Mouse (Mus musculus) telencephalon, adult 2 months (tissue): Measurements from ENCODE around the gene Rpain.

ENCODE experiments used
- DNase-seq: peaks from one replicate; pipeline ENCODE4 v3.0.0-alpha.2; 2011; ENCODE audit warnings: low read depth, low spot score

The Rpain gene

DNA sequence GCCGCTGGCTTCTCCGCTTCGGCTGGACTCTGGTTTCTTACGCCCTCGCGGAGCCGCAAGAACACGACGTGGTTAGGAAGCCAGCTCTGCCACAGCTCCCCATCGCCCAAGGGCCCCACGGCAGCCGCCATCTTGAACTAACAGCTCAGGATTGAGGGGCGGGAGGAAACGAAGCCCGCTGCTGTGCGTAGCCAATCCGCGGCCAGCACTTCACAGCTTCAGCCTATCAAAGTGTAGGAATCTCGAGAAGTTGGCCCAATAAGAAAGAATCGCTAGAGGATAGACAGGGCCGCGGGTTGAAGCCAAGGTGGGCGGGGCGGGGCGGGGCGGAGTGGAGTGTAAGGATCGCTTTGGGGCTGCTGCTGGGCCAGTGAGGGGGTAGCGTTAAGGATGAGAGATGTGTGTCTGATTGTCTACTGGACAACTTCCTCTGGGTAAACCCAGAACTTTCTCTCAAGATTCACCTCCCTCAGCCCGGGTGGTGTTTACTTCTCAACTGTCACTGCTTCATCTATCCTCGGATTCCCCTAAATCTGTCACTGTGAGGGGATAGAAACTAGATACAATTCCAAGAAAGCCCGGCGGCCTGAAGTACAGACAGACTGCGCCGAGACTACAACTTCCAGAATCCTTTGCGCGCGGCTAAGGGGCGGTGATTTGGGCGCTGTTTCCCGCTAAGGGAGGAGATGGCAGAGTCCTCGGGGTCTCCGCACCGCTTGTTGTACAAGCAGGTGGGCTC lies at the start of gene Rpain, which contains the start of gene Nup88:
Gene Rpain (plus strand): TSS at position 393 of the 739 bp plus-strand sequence.
Gene Nup88 (minus strand): TSS at position 153 of the 739 bp plus-strand sequence.
- peak; percentile 98 for DNase-seq

DNA sequence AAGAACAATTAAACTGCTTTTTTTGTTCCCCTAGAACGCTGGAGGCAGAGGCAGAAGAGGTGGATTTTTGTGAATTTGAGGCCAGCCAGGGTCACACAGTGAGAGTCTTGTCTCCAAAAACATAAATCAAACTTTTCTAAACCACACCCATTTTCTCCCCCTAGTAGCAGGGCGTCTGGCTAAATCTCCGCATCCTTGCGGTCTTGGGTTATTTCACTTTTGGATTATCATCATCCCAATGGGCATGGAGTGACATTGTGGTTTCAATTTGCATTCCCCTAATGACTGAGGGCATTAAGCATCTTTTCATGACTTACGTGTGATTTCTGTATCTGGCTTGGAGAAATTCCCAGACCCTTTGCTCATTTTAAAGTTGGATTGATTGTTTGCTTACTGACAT lies 38.6 kb upstream of the Rpain start:
- no peak for DNase-seq

DNA sequence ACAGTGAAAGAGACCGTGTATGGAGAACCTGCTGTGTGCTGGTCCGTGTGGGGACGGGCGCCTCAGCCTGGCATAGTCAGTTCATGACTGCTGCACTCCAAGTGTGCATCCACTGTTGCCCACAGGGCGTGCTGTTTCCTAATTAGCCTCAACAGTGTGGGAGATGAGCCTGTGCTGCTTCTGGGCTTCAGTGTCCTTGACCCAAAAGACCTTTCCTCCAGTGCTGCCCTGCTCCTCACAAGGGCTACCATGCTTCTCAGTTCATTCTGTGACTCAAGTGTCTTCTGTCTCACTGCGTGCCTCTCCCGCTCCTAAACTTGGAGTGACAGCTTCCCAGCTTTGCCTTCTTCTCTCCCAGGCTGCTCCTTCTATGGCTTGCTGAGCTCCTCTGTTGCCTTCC lies 34.7 kb upstream of the Rpain start:
- no peak for DNase-seq

DNA sequence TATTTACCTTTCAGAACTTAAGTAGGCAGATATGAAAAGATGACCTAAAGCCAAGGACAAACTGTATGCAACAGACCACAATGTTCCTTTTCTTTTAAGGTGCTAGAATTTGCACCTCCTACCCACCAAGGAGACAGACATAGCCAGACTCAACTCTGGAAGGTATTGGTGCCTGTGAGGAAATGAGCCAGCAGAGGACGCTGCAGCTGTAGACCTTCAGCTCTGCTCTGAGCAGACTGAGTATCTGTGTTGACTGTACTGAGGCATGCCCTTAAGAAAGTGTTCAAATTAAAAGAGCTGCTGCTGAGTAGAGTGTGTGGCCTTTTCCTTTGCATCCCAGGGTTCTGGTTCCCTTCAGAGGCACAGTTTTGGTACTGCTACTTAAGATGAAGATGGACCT lies 27.4 kb upstream of the Rpain start:
- no peak for DNase-seq

DNA sequence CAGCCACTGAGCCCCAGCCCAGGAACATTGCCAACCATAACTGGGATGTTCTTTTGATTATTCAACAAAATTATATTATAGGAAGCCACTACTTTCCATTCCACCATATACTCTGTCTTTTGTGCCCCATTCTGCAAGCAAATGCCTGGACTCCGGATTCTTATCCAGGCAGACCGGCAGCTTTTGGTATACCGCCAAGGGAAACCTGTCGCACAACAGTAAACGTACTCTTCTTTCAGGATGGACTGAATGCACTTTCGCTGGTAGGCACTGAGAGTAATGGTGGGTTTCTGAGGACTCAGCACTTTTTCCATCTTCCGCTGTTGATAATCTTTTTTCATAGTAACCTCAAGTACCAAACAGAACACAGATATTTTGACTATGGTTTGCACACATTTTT lies 26.4 kb upstream of the Rpain start:
- no peak for DNase-seq

DNA sequence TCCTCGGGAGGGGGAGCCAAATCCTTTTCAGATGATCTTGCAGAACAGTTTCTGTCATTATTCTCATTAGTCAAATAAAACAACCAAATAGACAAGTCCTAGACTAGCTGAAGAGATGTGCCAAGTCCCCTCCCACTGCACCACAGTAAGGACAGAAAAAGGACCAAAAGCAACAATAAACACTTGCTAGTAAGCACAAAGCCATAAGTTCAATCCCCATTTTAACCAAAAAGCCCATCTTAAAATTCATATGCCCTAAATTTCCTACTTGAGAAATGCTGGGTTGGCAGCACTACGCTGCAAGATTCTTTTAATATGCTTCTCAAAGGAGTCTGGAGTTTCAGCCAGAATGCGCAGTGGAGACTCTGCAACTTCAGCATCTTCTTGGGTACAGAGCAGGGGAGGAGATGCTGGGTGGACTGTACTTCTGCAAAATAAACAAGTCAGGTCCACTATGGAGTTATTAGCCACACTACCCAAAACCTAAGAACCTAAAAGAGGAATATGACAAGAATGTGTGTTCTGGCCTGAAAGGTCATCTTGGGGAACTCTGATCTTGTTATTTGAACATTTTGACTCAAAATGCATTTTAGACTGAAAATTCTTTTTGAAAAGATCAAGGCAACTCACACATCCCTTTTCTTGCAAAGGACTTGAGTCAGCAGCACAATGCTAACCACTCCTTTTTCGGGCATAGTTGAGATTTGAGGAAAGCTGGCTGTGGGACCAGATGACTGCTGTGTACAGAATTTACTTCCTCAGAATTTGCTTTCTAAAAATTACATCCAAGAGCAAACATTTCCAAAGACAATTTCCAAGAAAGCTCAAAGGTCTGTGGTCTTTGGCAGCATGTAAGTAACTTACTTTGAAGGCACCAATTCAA lies 24.8 kb upstream of the Rpain start:
- peak; percentile 38 for DNase-seq

DNA sequence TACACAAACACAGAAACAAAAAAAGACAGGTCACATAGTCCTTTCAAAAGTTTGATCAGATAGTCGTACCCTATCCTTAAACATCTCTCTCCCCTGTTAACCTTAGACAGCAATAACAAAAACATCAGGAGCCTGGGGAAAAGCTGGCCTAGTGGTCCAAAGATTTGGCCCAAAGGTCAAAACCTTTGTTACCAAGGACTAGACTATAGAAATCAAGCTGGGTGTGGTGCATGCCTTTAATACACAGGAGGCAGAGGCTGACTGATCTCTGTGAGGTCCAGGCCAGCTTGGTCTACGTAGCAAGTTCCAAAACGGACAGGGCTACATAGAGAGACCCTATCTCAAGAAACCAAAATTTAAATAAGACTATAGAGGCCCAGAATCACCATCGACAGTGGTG lies 15.3 kb upstream of the Rpain start:
- no peak for DNase-seq

DNA sequence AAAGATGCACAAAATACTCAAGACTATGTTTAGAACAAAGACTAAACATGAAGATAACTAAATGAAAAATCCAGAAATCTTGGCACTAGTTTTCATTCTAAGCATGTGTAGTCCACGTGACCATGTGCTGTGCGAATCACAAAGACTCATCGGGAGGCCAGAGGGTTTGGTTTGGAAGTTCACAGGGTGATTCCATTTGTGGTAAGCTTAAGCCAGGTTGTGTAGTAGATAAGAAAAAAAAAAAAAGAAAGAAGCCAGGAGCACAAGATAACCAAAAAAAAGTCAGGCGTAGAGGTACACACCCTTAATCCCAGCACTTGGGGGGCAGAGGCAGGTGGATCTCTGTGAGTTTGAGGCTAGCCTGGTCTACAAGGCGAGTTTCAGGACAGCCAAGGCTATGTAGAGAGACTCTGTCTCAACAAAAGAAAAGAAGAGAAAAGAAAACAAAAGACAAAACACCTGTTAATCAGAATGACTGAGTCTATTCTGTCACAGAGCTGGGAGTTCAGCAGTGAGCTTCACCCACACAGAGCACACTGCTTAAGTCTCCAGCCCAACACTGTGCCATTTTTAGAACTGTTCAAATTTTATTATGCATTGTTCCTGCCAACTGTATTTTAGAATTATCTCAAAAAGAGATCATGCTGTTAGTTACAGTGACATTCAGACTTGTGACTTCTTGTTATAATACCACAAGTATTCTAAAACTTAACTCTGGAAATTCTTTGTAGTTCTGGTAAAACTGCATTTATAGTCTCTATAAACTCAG lies 9.0 kb upstream of the Rpain start:
- DNase-seq, result peak; percentile 85

DNA sequence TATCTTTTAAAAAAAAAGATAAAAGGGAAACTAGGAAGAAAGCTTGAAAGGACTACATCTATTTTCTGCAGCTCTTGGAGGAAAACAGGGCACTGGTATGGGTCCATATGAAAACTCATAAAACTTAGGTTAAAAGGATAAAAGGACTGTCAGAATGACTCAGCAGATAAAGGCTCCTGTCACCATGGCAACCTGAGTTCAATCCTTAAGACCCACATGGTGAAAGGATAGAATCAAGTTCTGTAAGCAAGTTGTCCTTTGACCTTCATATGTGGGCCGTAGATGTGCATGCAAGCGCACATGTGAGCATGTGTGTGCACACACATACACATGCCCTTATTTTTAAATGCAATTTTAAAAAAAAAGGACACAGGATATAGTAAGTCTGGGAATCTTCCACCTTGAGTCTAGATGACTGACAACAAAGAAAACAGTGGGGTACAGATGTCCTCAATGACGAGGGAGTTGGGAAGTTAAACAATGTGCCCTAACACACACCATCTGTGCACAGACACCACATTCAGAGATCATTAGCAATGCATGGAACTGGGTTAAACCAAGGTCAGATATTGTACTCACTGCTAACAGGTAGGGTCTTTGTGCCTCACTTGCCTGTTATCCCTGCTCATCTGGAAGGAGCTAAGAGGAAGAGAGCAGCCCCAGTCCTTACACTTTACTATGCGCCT lies 5.6 kb upstream of the Rpain start:
- DNase-seq, result no peak

DNA sequence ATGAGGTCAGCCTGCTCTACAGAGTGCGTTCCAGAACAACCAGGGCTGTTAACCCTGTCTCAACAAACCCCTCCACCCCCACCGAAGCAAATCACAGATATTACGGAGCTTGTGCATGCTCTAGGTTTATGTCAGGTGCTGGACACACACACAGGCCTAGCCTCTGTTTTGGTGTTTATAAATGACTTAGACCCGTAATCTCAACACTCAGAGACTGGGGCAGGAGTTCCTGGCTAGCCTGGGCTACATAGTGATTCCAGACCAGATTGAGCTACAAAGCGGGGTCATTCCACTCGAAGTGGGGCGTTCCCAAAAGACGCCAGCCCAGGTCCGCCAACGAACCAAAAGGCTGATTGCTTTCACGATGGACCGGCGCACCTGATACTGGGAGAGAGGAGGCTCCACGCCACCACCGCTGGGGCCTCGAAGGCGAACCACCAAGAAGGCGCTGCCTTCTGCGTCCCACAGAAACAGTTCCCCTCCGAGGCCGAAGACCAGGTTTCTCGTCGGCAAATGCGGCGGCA lies 680 bp upstream of the Rpain start:
- no peak for DNase-seq

DNA sequence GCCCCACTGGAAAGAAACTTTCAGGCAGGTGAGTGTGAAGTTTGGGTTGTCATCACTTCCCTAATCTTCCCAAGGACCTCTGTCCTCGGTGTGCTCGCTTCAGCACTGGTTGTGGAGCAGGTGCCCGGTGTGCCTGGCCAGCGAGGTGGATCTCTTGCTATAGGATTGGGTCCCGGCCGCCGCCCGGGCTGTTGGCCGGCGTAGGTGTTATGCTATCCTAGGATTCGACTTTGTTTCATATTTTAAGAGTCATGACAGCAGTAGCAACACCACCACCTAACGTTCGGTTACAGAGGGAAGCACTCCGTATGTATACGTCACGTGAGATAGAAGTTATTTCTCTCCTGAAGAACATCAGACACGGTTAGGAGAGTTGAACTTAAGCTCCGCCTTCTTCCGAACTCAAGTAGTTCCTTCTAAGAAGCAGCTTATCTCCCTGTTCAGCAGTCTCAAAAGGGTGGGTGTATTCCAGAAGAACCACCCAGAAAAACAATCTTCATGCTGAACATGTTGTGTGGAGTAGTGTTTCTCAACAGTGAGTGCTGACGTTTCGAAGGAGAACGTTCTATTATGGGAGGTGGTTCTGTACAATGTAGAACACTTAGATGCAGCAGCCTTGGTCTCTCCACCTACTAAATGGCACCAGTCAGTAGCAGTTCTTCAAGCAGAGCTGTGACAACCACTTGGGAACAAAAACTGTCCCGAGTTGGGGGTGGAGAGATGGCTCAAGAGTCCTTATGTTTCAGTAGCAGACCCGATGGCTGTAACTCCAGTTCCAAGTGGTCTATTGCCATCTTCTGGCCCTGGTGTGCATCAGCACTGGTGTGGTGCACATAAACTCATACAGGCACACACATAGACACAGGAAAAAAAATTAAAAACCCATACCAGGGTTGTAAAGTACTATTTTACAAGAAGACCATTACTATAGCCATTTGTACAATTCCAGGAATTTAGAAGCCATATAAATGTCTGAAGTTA lies 837 bp downstream of the Rpain start:
- peak; percentile 47 for DNase-seq

DNA sequence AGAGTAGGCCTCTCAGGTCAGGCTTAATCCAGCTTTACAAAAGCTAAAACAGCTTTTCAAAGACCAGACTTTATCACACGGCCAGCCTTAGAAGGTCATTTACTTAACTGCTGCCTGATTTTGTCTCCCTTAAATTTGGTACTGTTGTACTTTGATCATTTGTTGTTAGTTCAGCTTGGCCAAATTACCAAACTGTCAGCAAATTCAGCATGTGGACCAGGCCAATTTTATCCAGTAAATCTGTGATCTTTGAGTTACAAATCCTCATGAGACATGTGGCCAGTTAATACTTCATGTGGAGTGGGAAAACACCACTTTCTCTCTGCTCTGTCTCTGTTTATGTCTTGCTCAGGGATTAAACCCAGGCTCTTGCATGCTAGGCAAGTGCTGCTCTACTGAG lies 2.6 kb downstream of the Rpain start:
- DNase-seq, result no peak

DNA sequence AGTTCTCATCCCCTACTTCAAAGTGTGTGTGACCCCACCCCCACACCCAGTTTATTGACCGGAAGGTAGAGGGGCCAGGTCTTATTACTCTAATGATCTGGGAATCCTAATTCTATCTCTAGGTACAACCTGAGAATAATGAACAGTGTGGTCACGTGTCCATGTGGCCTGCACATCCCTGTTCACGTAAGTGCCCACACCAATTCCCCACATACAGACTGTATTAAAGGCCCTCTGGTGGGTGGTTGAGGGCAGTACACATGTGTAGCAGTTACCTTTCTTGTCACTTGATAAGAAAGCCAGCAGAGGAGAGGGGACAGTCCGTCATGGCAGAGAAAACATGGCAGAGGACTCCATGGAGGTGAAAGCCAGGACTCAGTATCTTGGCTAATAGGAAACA lies 3.9 kb downstream of the Rpain start:
- no peak for DNase-seq

DNA sequence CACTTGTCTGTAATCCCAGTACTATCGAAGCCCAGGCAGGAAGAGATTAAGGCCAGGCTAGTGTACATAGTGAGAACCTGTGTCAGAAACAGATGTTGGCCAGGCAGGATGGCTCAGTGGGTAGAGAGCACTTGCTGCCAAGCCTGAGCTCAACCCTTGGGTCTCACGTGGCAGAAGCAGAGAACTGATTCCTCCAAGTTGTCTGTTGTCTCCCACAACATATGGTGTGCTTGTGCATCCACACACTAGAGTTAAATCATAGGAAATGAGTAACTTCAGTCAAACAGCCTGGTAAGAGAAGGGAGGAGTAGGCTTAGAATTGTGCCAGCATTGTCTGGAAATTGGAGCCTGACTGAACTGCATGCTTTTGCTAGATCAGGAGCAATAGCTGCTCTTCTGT lies 5.2 kb downstream of the Rpain start:
- DNase-seq, result peak; percentile 39

DNA sequence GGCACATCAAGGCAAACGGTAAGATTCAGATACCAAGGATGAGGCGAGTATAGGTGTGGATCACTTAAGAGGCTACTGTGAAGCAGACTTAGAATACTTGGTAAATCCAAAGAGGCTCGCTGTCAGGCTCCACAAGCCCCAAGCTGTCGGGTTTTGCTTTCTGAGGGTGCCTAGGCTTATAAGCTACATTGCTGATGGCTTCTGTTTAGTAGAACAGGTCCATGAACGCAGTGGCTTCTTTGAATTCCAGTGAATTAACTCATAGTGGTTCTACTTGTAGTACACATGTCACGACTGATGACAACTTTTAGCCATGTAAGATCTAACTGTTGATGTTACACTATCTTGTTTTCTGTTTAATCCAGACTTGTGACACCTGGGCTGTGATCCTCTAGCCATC lies 7.3 kb downstream of the Rpain start:
- DNase-seq, result no peak

DNA sequence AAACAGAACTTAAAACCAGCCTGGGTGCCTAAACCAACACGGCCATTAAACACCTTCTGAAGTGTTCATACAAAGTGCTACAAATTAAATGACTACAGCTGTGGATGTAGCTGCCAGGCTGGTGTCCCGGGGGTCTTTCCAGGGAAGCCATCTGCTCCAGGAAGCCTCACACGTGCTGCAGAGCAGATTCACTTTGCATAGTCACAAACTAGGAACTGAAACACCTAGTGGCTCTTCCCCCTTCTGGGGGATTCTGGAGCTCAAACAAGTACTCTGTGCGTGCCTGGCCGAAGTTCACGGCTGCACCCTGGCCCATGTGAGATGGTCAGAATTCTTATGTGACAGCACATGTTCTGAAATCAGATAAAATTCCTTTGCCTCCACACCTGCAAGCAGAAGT lies 10.2 kb downstream of the Rpain start:
- no peak for DNase-seq

DNA sequence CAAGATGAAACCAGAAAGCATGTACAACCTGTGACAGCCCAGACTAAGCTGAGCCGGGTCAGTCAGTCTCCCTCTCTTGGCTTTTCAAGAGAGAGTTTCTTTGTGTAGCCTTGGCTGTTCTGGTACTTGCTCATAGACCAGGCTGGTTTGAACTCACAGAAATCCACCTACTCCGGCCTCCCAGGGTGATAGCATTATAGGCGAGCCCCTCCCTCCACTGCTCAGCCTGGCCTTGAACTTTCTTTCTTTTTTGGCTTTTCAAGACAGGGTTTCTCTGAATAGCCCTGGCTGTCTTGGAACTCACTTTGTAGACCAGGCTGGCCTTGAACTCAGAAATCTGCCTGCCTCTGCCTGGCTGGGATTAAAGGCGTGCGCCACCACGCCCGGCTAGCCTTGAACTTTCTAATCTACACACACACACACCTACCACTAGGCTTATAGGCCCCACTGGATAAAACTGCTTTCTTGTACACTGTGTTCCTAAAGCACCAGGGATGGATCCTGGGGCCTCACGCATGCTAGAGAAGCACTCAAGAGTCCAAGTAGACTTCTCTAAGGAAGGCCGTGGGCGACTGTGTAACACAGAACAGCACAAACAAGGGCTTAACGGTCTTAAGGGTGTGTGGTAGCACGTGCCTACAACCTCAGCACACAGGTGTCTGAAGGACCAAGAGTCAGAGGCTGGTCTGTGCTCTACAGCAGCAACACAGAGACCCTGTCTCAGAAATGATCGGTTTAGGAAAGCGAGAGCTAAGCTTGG lies 10.9 kb downstream of the Rpain start:
- no peak for DNase-seq

DNA sequence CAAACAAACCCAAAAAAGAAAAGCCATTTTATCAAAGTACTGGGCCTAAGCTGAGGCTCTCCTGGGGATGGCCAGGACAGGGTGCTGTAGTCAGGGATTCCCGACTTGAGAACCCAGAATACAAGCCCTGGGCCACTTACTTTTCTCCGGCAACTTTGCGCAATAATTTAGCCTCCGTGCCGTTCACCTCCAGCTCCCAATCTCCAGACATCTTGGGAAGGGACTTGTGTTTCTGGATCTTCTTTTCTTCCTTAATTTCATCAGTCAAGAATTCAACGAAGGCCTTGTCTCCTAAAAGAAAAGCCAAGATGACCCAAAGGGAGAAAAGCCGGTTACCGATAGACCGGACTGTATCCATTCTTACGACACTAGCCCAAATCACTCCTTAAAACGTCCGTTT lies 12.0 kb downstream of the Rpain start:
- no peak for DNase-seq

DNA sequence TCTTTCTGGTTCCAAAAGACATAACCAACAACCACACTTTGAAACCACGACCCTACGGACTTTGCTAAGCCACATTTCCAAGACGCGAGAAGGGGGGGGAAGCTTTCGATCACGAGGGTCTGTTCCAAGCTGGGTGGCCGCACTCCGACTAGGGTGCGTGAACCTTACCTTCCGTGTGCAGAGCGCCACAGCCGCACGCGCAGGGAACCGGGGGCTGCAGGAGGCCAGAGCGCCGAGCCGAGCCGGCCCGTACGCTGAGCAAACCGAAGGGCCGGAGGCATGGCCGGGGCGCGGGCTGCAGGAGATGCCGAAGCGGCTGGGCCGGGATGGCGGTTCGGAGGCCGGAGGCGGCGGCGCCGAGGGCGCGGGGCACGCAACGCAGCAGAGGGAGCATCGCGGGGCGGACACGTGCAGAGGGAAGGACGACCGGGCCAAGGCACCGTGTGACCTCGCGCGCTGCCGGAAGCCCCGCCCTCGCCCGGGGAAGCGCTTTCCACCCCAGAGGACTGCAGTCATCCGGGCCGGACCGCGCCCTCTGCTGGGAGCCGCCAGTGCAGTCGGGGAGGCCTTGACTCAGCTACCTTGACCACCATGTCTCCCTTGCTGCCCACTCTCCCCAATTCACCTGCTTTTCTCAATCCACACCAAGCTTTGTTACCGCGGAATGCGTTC lies 12.7 kb downstream of the Rpain start, which contains the start of gene C1qbp:
Gene C1qbp (minus strand): TSS at position 470 of the 672 bp plus-strand sequence.
- DNase-seq, result peak; percentile 81
